Comparison of ENCODE assay signal across 11 mouse cellular contexts in genomic region chrX:77410812-77411211, GRCm38 (mm10).
"Had no signal": no experiment of that assay in that cellular context is flagged by ENCODE, and none has a peak within 500 bp of the region (broad histone marks: within the 10 kb centered on the region; RNA-seq: fewer than 3 reads in every experiment).

No protein-coding gene starts in this region.

- DNase-seq: kidney, adult 8-10 months; kidney, postnatal 10 days; kidney, postnatal 4 days; liver, embryonic 13.5 days; liver, postnatal 0 days; right cerebral cortex, postnatal 14 days; thymus, adult 18-20 months; thymus, postnatal 14 days had no signal

- H3K27ac ChIP-seq: left cerebral cortex, adult 2 months; limb, embryonic 10.5 days; liver, embryonic 13.5 days; midbrain, embryonic 13.5 days had no signal

- H3K4me3 ChIP-seq: left cerebral cortex, adult 2 months; limb, embryonic 10.5 days; liver, embryonic 13.5 days; midbrain, embryonic 13.5 days had no signal

- H3K36me3 ChIP-seq: limb, embryonic 10.5 days; liver, embryonic 13.5 days; midbrain, embryonic 13.5 days had no signal

- H3K27me3 ChIP-seq: liver, embryonic 13.5 days; midbrain, embryonic 13.5 days had no signal

- H3K4me1 ChIP-seq: liver, embryonic 13.5 days; midbrain, embryonic 13.5 days had no signal
